Mouse (Mus musculus): ENCODE data around the gene Acsl5.

DNA sequence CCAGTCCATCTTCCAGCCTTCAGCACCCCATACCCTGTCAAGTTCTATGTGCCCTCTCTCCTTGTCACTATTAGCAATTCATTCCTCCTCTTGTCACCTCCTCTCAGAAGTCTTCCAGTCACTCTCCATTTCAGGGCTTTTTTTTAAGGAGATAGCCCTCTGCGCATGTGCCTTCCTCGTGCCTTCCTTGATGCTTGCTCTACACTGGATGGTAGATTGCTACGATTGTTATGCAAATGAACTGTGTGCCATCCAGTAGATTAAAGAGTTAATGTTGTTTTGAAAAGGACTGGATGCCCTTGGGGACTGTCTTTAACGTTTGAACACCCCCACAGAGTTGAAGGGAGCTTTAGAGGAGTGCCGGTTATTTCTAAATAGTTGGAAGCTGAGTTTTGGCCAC, 25.1 kb upstream of the Acsl5 start:
- TF ChIP-seq CTCF (conservative IDR thresholded peaks at IDR 0.05; ENCODE audit: insufficient read depth, insufficient read length, low read depth, low read length) (no peak), POLR2A (IDR thresholded peaks at IDR 0.05; ENCODE audit: low read depth, low read length) (no peak)

Measured in kidney, adult 2 months (tissue).